ENCODE assay signal across 14 mouse cellular contexts in genomic region chr11:59412999-59413863, GRCm38 (mm10). TPM values are rescaled to one million over a fixed set of nuclear protein-coding genes. Genes with fewer than 3 reads are reported as not detected.
DNase-seq lines count a peak whose midpoint lies in the region; ATAC-seq lines count a peak whose summit lies in the region.
"Had no signal": no experiment of that assay in that cellular context is flagged by ENCODE, and none has a peak within 500 bp of the region (broad histone marks: within the 10 kb centered on the region; RNA-seq: fewer than 3 reads in every experiment).

No protein-coding gene starts in this region.

- no peak overlapping the region for H3K4me2 ChIP-seq in hindbrain, embryonic 14.5 days (replicated peaks)
- no peak overlapping the region for H3K4me2 ChIP-seq in embryonic facial prominence, embryonic 15.5 days (replicated peaks)
- H3K4me2 ChIP-seq in stomach, embryonic 16.5 days (ENCODE audit: low read depth, low read length): no peak overlapping the region
- H3K4me2 ChIP-seq in forebrain, embryonic 12.5 days: no peak overlapping the region
- no peak overlapping the region for H3K4me2 ChIP-seq in hindbrain, embryonic 16.5 days (ENCODE audit: low read length)
- H3K4me2 ChIP-seq: kidney, embryonic 15.5 days; lung, embryonic 14.5 days had no signal

- H3K9me3 ChIP-seq in hindbrain, embryonic 10.5 days: no peaks in the 10 kb centered on the region
- no peaks in the 10 kb centered on the region for H3K9me3 ChIP-seq in hindbrain, embryonic 14.5 days (ENCODE audit: control insufficient read depth, low read length)
- H3K9me3 ChIP-seq in embryonic facial prominence, embryonic 15.5 days (replicated peaks): no peaks in the 10 kb centered on the region
- H3K9me3 ChIP-seq in stomach, embryonic 16.5 days (replicated peaks; ENCODE audit: control insufficient read depth, low read length): no peaks in the 10 kb centered on the region
- H3K9me3 ChIP-seq in forebrain, embryonic 12.5 days: no peaks in the 10 kb centered on the region
- H3K9me3 ChIP-seq in hindbrain, embryonic 16.5 days (ENCODE audit: control insufficient read depth, low read length): no peaks in the 10 kb centered on the region
- H3K9me3 ChIP-seq: kidney, embryonic 15.5 days had no signal

- H3K9ac ChIP-seq in hindbrain, embryonic 14.5 days: no peak overlapping the region
- no peak overlapping the region for H3K9ac ChIP-seq in embryonic facial prominence, embryonic 15.5 days
- no peak overlapping the region for H3K9ac ChIP-seq in stomach, embryonic 16.5 days (ENCODE audit: low read length)
- no peak overlapping the region for H3K9ac ChIP-seq in forebrain, embryonic 12.5 days
- H3K9ac ChIP-seq in hindbrain, embryonic 16.5 days (ENCODE audit: low read depth, low read length): no peak overlapping the region
- H3K9ac ChIP-seq: kidney, embryonic 15.5 days; lung, embryonic 14.5 days had no signal

- H3K4me1 ChIP-seq in hindbrain, embryonic 10.5 days (replicated peaks): peaks cover 6% of the 10 kb centered on the region; the same call in 1 of the 2 replicates
- no peaks in the 10 kb centered on the region for H3K4me1 ChIP-seq in hindbrain, embryonic 14.5 days (replicated peaks; ENCODE audit: control insufficient read depth, insufficient read depth, low read length)
- peaks cover 54% of the 10 kb centered on the region for H3K4me1 ChIP-seq in embryonic facial prominence, embryonic 15.5 days
- H3K4me1 ChIP-seq in stomach, embryonic 16.5 days (ENCODE audit: control insufficient read depth, insufficient read depth, low read length): 0 out of 2 replicates have a peak, but pooled peaks cover 11% of the 10 kb centered on the region
- peaks cover 13% of the 10 kb centered on the region; the same call in 1 of the 2 replicates for H3K4me1 ChIP-seq in forebrain, embryonic 12.5 days
- no peaks in the 10 kb centered on the region for H3K4me1 ChIP-seq in hindbrain, embryonic 16.5 days (ENCODE audit: control insufficient read depth, insufficient read depth, low read depth, low read length)

- H3K36me3 ChIP-seq in hindbrain, embryonic 10.5 days: peaks cover 54% of the 10 kb centered on the region
- peaks cover 41% of the 10 kb centered on the region for H3K36me3 ChIP-seq in hindbrain, embryonic 14.5 days (replicated peaks; ENCODE audit: control insufficient read depth, insufficient read depth)
- peaks cover 20% of the 10 kb centered on the region for H3K36me3 ChIP-seq in embryonic facial prominence, embryonic 15.5 days
- H3K36me3 ChIP-seq in stomach, embryonic 16.5 days (ENCODE audit: control insufficient read depth, insufficient read depth, low read length): no peaks in the 10 kb centered on the region
- peaks cover 42% of the 10 kb centered on the region for H3K36me3 ChIP-seq in forebrain, embryonic 12.5 days (replicated peaks)
- peaks cover 4% of the 10 kb centered on the region for H3K36me3 ChIP-seq in hindbrain, embryonic 16.5 days (ENCODE audit: control insufficient read depth, insufficient read depth, low read length)

- H3K4me3 ChIP-seq in hindbrain, embryonic 10.5 days: no peak overlapping the region
- H3K4me3 ChIP-seq in hindbrain, embryonic 14.5 days (replicated peaks; ENCODE audit: low read length): no peak overlapping the region
- no peak overlapping the region for H3K4me3 ChIP-seq in embryonic facial prominence, embryonic 15.5 days (replicated peaks)
- H3K4me3 ChIP-seq in stomach, embryonic 16.5 days (replicated peaks; ENCODE audit: low read length): no peak overlapping the region
- H3K4me3 ChIP-seq in forebrain, embryonic 12.5 days (replicated peaks): no peak overlapping the region
- no peak overlapping the region for H3K4me3 ChIP-seq in hindbrain, embryonic 16.5 days (ENCODE audit: low read length)
- H3K4me3 ChIP-seq: kidney, embryonic 15.5 days had no signal

- 86% methylated on average over 13 of the region's 13 CpGs for WGBS in hindbrain, embryonic 10.5 days
- WGBS in hindbrain, embryonic 14.5 days: 89% methylated on average over 13 of the region's 13 CpGs
- 53% methylated on average over 13 of the region's 13 CpGs for WGBS in embryonic facial prominence, embryonic 15.5 days
- WGBS in stomach, embryonic 16.5 days: 73% methylated on average over 13 of the region's 13 CpGs
- WGBS in forebrain, embryonic 12.5 days: 88% methylated on average over 13 of the region's 13 CpGs
- 85% methylated on average over 13 of the region's 13 CpGs for WGBS in hindbrain, embryonic 16.5 days

- H3K27ac ChIP-seq in hindbrain, embryonic 10.5 days: 0 out of 2 replicates have a peak overlapping the region, but pooled peaks have one; percentile 3
- H3K27ac ChIP-seq in hindbrain, embryonic 14.5 days: no peak overlapping the region
- H3K27ac ChIP-seq in embryonic facial prominence, embryonic 15.5 days (replicated peaks): peak overlapping the region; percentile 52
- H3K27ac ChIP-seq in stomach, embryonic 16.5 days (ENCODE audit: low read length): peak overlapping the region; percentile 3; the same call in 1 of the 2 replicates
- no peak overlapping the region for H3K27ac ChIP-seq in forebrain, embryonic 12.5 days
- H3K27ac ChIP-seq in hindbrain, embryonic 16.5 days (ENCODE audit: low read depth, low read length): no peak overlapping the region
- H3K27ac ChIP-seq: kidney, embryonic 15.5 days had no signal

- no peaks in the 10 kb centered on the region for H3K27me3 ChIP-seq in hindbrain, embryonic 10.5 days (ENCODE audit: insufficient read depth, poor library complexity, severe bottlenecking)
- H3K27me3 ChIP-seq in hindbrain, embryonic 14.5 days (ENCODE audit: control insufficient read depth, insufficient read depth, low read length): no peaks in the 10 kb centered on the region
- H3K27me3 ChIP-seq in embryonic facial prominence, embryonic 15.5 days: no peaks in the 10 kb centered on the region
- no peaks in the 10 kb centered on the region for H3K27me3 ChIP-seq in stomach, embryonic 16.5 days (ENCODE audit: control insufficient read depth, insufficient read depth, low read length)
- H3K27me3 ChIP-seq in forebrain, embryonic 12.5 days: no peaks in the 10 kb centered on the region
- no peaks in the 10 kb centered on the region for H3K27me3 ChIP-seq in hindbrain, embryonic 16.5 days (replicated peaks; ENCODE audit: control insufficient read depth, insufficient read depth, low read length)
- H3K27me3 ChIP-seq: kidney, embryonic 15.5 days had no signal

- no peak for ATAC-seq in hindbrain, embryonic 14.5 days (ENCODE audit: low FRiP score)
- ATAC-seq in embryonic facial prominence, embryonic 15.5 days (ENCODE audit: insufficient number of reproducible peaks, low FRiP score, low TSS enrichment, low read depth): no peak
- peak; percentile 62; the same call in 1 of the 2 replicates for ATAC-seq in stomach, embryonic 16.5 days (ENCODE audit: insufficient read depth, low FRiP score)
- ATAC-seq in forebrain, embryonic 12.5 days (ENCODE audit: low FRiP score): no peak
- no peak; the same call in 1 of the 2 replicates for ATAC-seq in hindbrain, embryonic 16.5 days
- ATAC-seq: forebrain, embryonic 16.5 days had no signal

- no peak for DNase-seq in hindbrain, embryonic 10.5 days (ENCODE audit: low spot score)
- DNase-seq in hindbrain, embryonic 14.5 days (ENCODE audit: low spot score): no peak
- peak; percentile 61 for DNase-seq in right cerebral cortex, adult 18-20 months
- DNase-seq in right cerebral cortex, postnatal 10 days (ENCODE audit: low spot score in 2 of 2): no peak
- DNase-seq: adrenal gland, adult 8-10 months; heart, adult 11 months; layer of hippocampus, postnatal 36 days; lung, embryonic 14.5 days had no signal

RNA-seq across cellular contexts. Expression of gene Jmjd4, which starts 36.6 kb away (rescaled TPM):
- 13.4 and 16.1 TPM in 2 replicates for polyA plus RNA-seq in hindbrain, embryonic 10.5 days (2016; fragmentation: Nextera tagmentation; extraction: Ambion mirVana)
- polyA plus RNA-seq in hindbrain, embryonic 14.5 days (2014; fragmentation: Nextera tagmentation; extraction: Ambion mirVana): 17.6 and 19.8 TPM in 2 replicates
- polyA plus RNA-seq in embryonic facial prominence, embryonic 15.5 days (2015; fragmentation: Nextera tagmentation; extraction: Ambion mirVana): 10.8 and 12.1 TPM in 2 replicates
- 9.0 and 9.3 TPM in 2 replicates for polyA plus RNA-seq in stomach, embryonic 16.5 days (2015; fragmentation: Nextera tagmentation; extraction: Ambion mirVana)
- polyA plus RNA-seq in forebrain, embryonic 12.5 days (2016; fragmentation: Nextera tagmentation; extraction: Ambion mirVana): 13.3 and 15.6 TPM in 2 replicates
- polyA plus RNA-seq in hindbrain, embryonic 16.5 days (2015; fragmentation: Nextera tagmentation; extraction: Ambion mirVana): 18.9 and 20.0 TPM in 2 replicates

RNA-seq across cellular contexts. Expression of gene Snap47, which starts 37.8 kb away (rescaled TPM):
- 110 and 138 TPM in 2 replicates for polyA plus RNA-seq in hindbrain, embryonic 10.5 days (2016; fragmentation: Nextera tagmentation; extraction: Ambion mirVana)
- 622 and 648 TPM in 2 replicates for polyA plus RNA-seq in hindbrain, embryonic 14.5 days (2014; fragmentation: Nextera tagmentation; extraction: Ambion mirVana)
- polyA plus RNA-seq in embryonic facial prominence, embryonic 15.5 days (2015; fragmentation: Nextera tagmentation; extraction: Ambion mirVana): 115 and 121 TPM in 2 replicates
- polyA plus RNA-seq in stomach, embryonic 16.5 days (2015; fragmentation: Nextera tagmentation; extraction: Ambion mirVana): 99.0 and 101 TPM in 2 replicates
- polyA plus RNA-seq in forebrain, embryonic 12.5 days (2016; fragmentation: Nextera tagmentation; extraction: Ambion mirVana): 169 and 173 TPM in 2 replicates
- polyA plus RNA-seq in hindbrain, embryonic 16.5 days (2015; fragmentation: Nextera tagmentation; extraction: Ambion mirVana): 602 and 634 TPM in 2 replicates

RNA-seq across cellular contexts. Expression of gene Prss38, which starts 37.8 kb away (rescaled TPM):
- not detected in 2 replicates for polyA plus RNA-seq in hindbrain, embryonic 10.5 days (2016; fragmentation: Nextera tagmentation; extraction: Ambion mirVana)
- polyA plus RNA-seq in hindbrain, embryonic 14.5 days (2014; fragmentation: Nextera tagmentation; extraction: Ambion mirVana): not detected in 2 replicates
- not detected in 2 replicates for polyA plus RNA-seq in embryonic facial prominence, embryonic 15.5 days (2015; fragmentation: Nextera tagmentation; extraction: Ambion mirVana)
- not detected in 2 replicates for polyA plus RNA-seq in stomach, embryonic 16.5 days (2015; fragmentation: Nextera tagmentation; extraction: Ambion mirVana)
- polyA plus RNA-seq in forebrain, embryonic 12.5 days (2016; fragmentation: Nextera tagmentation; extraction: Ambion mirVana): not detected in 2 replicates
- polyA plus RNA-seq in hindbrain, embryonic 16.5 days (2015; fragmentation: Nextera tagmentation; extraction: Ambion mirVana): not detected in 2 replicates
- polyA plus RNA-seq: forebrain, embryonic 16.5 days; kidney, embryonic 15.5 days; lung, embryonic 14.5 days had no signal

RNA-seq across cellular contexts. Expression of gene Zfp867, which starts 59.0 kb away (rescaled TPM):
- 8.0 and 9.1 TPM in 2 replicates for polyA plus RNA-seq in hindbrain, embryonic 10.5 days (2016; fragmentation: Nextera tagmentation; extraction: Ambion mirVana)
- polyA plus RNA-seq in hindbrain, embryonic 14.5 days (2014; fragmentation: Nextera tagmentation; extraction: Ambion mirVana): 13.7 and 16.3 TPM in 2 replicates
- 8.8 and 8.9 TPM in 2 replicates for polyA plus RNA-seq in embryonic facial prominence, embryonic 15.5 days (2015; fragmentation: Nextera tagmentation; extraction: Ambion mirVana)
- 6.7 and 6.8 TPM in 2 replicates for polyA plus RNA-seq in stomach, embryonic 16.5 days (2015; fragmentation: Nextera tagmentation; extraction: Ambion mirVana)
- polyA plus RNA-seq in forebrain, embryonic 12.5 days (2016; fragmentation: Nextera tagmentation; extraction: Ambion mirVana): 11.6 and 12.2 TPM in 2 replicates
- 11.3 and 11.7 TPM in 2 replicates for polyA plus RNA-seq in hindbrain, embryonic 16.5 days (2015; fragmentation: Nextera tagmentation; extraction: Ambion mirVana)

Comparison
In these comparisons a context has a peak if more than half of its experiments do, and no peak if none do; other contexts are left out.
1. H3K27ac ChIP-seq: peak in hindbrain, embryonic 10.5 days (single experiment), embryonic facial prominence, embryonic 15.5 days (single experiment) and stomach, embryonic 16.5 days (single experiment); none in hindbrain, embryonic 14.5 days (single experiment), forebrain, embryonic 12.5 days (single experiment) and hindbrain, embryonic 16.5 days (single experiment).